Mouse (Mus musculus) megakaryocyte, embryonic 14.5 days (primary cell): ENCODE measurements around the gene 1700023F06Rik.

Source experiments
- FLI1 ChIP-seq: IDR thresholded peaks from 2 replicates; pipeline ENCODE4 v1.6.1; 2012; ENCODE audit warnings: low read length, inconsistent platforms, mixed read lengths
- GATA1 ChIP-seq: IDR thresholded peaks from 3 replicates; pipeline ENCODE4 v1.6.1; 2012; ENCODE audit warnings: mixed read lengths, low read length, inconsistent platforms, borderline replicate concordance

- no peak for TF ChIP-seq GATA1
- TF ChIP-seq FLI1 = no peak
These were observed at the start of gene 1700023F06Rik for GRCm38 (mm10) chr11:103208458-103208857.
